Mouse (Mus musculus): Measurements from ENCODE around the gene Frmd5. TPM values are rescaled to one million over a fixed set of nuclear protein-coding genes. Genes with fewer than 3 reads are reported as not detected.

The Frmd5 gene
- total and polyA plus RNA-seq, 2 experiments from 2014 or later: 125 to 231 TPM

DNA sequence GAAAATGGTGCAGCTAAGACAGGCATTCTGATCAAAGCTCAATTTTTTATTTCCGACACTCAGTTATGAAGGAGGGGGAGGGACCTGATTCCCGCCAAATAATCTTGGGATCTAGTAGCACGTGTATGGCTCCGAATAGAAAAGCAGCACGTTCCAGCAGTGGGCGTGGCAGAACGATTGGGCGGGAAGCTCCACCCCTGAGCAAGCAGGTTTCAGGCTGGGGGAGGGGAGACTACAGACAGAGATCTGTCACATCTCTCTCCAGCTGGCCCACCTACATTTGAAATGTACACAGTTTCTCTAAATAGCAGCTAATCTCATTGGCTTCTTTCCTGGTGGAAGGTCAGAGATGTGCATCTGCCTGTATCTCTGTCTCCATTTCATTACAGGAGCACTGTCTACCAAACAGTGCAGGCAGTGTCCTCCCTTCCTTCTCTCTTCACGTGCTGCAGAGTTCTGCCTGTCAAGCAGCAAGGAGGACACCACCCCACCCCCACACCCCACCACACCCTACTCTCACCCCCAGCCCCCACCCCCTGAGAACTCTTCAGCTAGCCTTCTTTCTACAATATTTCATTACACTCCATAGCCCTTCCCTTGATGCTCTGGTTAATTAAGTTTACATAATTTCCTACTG is 95.0 kb downstream of the Frmd5 start:
- WGBS: 18% methylated on average over 9 of the region's 9 CpGs
- no peak overlapping the region for H3K4me3 ChIP-seq (ENCODE audit: low read depth, low read length)
- ATAC-seq (ENCODE audit: insufficient read depth, low read depth): no peak
- TF ChIP-seq EP300 (IDR thresholded peaks at IDR 0.05; ENCODE audit: low read depth): no peak
- no peak for TF ChIP-seq CTCF (IDR thresholded peaks at IDR 0.05; ENCODE audit: low read depth)
- H3K4me2 ChIP-seq (ENCODE audit: low read depth, low read length): no peak overlapping the region
- H3K4me1 ChIP-seq (ENCODE audit: control insufficient read depth, insufficient read depth): no peaks in the 10 kb centered on the region
- H3K27me3 ChIP-seq (ENCODE audit: control insufficient read depth, insufficient read depth, low read length): no peaks in the 10 kb centered on the region
- no peak overlapping the region for H3K27ac ChIP-seq (ENCODE audit: low read depth)
- no peak overlapping the region for H3K9ac ChIP-seq (replicated peaks; ENCODE audit: low read depth, low read length)
- DNase-seq (ENCODE audit: low spot score): no peak
- H3K9me3 ChIP-seq (replicated peaks; ENCODE audit: control insufficient read depth, low read length): no peaks in the 10 kb centered on the region
- H3K36me3 ChIP-seq (replicated peaks; ENCODE audit: control insufficient read depth, insufficient read depth, low read length): no peaks in the 10 kb centered on the region

- no peak overlapping the region for H3K4me3 ChIP-seq (ENCODE audit: low read depth, low read length)
- no peak overlapping the region for H3K27ac ChIP-seq (ENCODE audit: low read depth)
- H3K36me3 ChIP-seq (replicated peaks; ENCODE audit: control insufficient read depth, insufficient read depth, low read length): no peaks in the 10 kb centered on the region
- no peaks in the 10 kb centered on the region for H3K27me3 ChIP-seq (ENCODE audit: control insufficient read depth, insufficient read depth, low read length)
- no peaks in the 10 kb centered on the region for H3K9me3 ChIP-seq (replicated peaks; ENCODE audit: control insufficient read depth, low read length)
- no peak overlapping the region for H3K4me2 ChIP-seq (ENCODE audit: low read depth, low read length)
- no peak for TF ChIP-seq CTCF (IDR thresholded peaks at IDR 0.05; ENCODE audit: low read depth)
- no peak for ATAC-seq (ENCODE audit: insufficient read depth, low read depth)
- no peak for DNase-seq (ENCODE audit: low spot score)
- 82% methylated on average over 4 of the region's 4 CpGs for WGBS
- H3K4me1 ChIP-seq (ENCODE audit: control insufficient read depth, insufficient read depth): no peaks in the 10 kb centered on the region
- H3K9ac ChIP-seq (replicated peaks; ENCODE audit: low read depth, low read length): no peak overlapping the region
Observed at GRCm38 (mm10) chr2:121709096-121709495, 97.8 kb downstream of the Frmd5 start.

- no peaks in the 10 kb centered on the region for H3K4me1 ChIP-seq (ENCODE audit: control insufficient read depth, insufficient read depth)
- H3K9ac ChIP-seq (replicated peaks; ENCODE audit: low read depth, low read length): no peak overlapping the region
- no peaks in the 10 kb centered on the region for H3K36me3 ChIP-seq (replicated peaks; ENCODE audit: control insufficient read depth, insufficient read depth, low read length)
- 73% methylated on average over 5 of the region's 5 CpGs for WGBS
- H3K4me2 ChIP-seq (ENCODE audit: low read depth, low read length): no peak overlapping the region
- H3K4me3 ChIP-seq (ENCODE audit: low read depth, low read length): no peak overlapping the region
- no peak overlapping the region for H3K27ac ChIP-seq (ENCODE audit: low read depth)
- no peak for ATAC-seq (ENCODE audit: insufficient read depth, low read depth)
- H3K9me3 ChIP-seq (replicated peaks; ENCODE audit: control insufficient read depth, low read length): no peaks in the 10 kb centered on the region
- no peaks in the 10 kb centered on the region for H3K27me3 ChIP-seq (ENCODE audit: control insufficient read depth, insufficient read depth, low read length)
- DNase-seq (ENCODE audit: low spot score): no peak
- TF ChIP-seq CTCF (IDR thresholded peaks at IDR 0.05; ENCODE audit: low read depth) (no peak), EP300 (IDR thresholded peaks at IDR 0.05; ENCODE audit: low read depth) (no peak)
Observed at GRCm38 (mm10) chr2:121707461-121707860, 99.4 kb downstream of the Frmd5 start.

DNA sequence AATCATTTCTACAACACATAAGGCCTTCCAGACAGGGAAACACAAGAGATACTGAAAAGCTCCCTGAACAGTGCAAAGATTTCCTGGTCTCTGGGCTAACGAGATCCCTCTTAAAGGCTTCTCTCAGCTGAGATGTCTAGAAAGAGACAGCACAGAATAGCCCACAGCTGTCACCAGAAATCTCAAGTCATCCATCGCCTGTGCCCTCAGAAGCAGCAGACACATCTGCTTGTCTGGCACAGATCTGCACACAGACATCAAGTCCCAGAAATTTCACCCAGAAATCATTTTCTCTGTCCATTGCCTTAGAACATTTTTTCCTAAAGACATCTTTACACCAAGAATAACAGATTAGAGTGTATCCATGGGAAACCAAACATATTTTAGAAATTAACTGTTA is 101.1 kb downstream of the Frmd5 start:
- no peaks in the 10 kb centered on the region for H3K9me3 ChIP-seq (replicated peaks; ENCODE audit: control insufficient read depth, low read length)
- no peak overlapping the region for H3K4me2 ChIP-seq (ENCODE audit: low read depth, low read length)
- H3K9ac ChIP-seq (replicated peaks; ENCODE audit: low read depth, low read length): no peak overlapping the region
- H3K36me3 ChIP-seq (replicated peaks; ENCODE audit: control insufficient read depth, insufficient read depth, low read length): no peaks in the 10 kb centered on the region
- no peaks in the 10 kb centered on the region for H3K4me1 ChIP-seq (ENCODE audit: control insufficient read depth, insufficient read depth)
- ATAC-seq (ENCODE audit: insufficient read depth, low read depth) (no peak), DNase-seq (ENCODE audit: low spot score) (no peak)
- H3K4me3 ChIP-seq (ENCODE audit: low read depth, low read length): no peak overlapping the region
- no peak overlapping the region for H3K27ac ChIP-seq (ENCODE audit: low read depth)
- no peak for TF ChIP-seq CTCF (IDR thresholded peaks at IDR 0.05; ENCODE audit: low read depth)
- no peak for TF ChIP-seq EP300 (IDR thresholded peaks at IDR 0.05; ENCODE audit: low read depth)
- H3K27me3 ChIP-seq (ENCODE audit: control insufficient read depth, insufficient read depth, low read length): no peaks in the 10 kb centered on the region
- WGBS: 53% methylated on average over 2 of the region's 2 CpGs

GRCm38 (mm10) chr2:121699331-121699730 is 107.6 kb downstream of the Frmd5 start:
- Histone ChIP-seq H3K9ac (replicated peaks; ENCODE audit: low read depth, low read length) (no peak overlapping the region), H3K27ac (ENCODE audit: low read depth) (no peak overlapping the region), H3K4me2 (ENCODE audit: low read depth, low read length) (no peak overlapping the region)

DNA sequence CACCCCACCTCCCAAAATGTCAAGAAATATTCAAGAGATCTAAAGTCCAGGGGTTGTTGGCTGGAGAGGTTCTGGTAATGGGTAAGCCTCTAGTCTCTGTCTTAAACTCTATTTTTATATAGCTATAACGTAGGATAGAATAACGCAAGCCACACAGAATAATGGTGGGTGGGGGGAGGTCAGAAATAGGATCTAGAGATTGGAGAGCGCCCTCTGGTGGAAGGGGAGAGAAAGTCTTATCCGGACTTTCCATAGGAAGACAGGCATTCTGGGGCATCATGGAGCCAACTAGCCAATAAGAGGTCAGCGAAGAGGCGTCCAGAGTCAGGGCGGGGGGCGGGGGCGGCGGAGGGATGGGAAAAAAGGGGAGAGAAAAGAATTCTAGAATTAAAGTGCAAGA is 111.5 kb downstream of the Frmd5 start:
- DNase-seq (ENCODE audit: low spot score) (no peak), ATAC-seq (ENCODE audit: insufficient read depth, low read depth) (no peak)
- Histone ChIP-seq H3K4me3 (ENCODE audit: low read depth, low read length) (no peak overlapping the region), H3K4me1 (ENCODE audit: control insufficient read depth, insufficient read depth) (peaks cover 12% of the 10 kb centered on the region; the same call in 1 of the 2 replicates), H3K9ac (replicated peaks; ENCODE audit: low read depth, low read length) (no peak overlapping the region), H3K27ac (ENCODE audit: low read depth) (no peak overlapping the region), H3K9me3 (replicated peaks; ENCODE audit: control insufficient read depth, low read length) (no peaks in the 10 kb centered on the region), H3K4me2 (ENCODE audit: low read depth, low read length) (no peak overlapping the region), H3K27me3 (ENCODE audit: control insufficient read depth, insufficient read depth, low read length) (no peaks in the 10 kb centered on the region), H3K36me3 (replicated peaks; ENCODE audit: control insufficient read depth, insufficient read depth, low read length) (no peaks in the 10 kb centered on the region)
- WGBS: 72% methylated on average over 10 of the region's 10 CpGs
- TF ChIP-seq EP300 (IDR thresholded peaks at IDR 0.05; ENCODE audit: low read depth): no peak
- TF ChIP-seq CTCF (IDR thresholded peaks at IDR 0.05; ENCODE audit: low read depth): peak; percentile 42

More at GRCm38 (mm10) chr2:121699331-121699730, 107.6 kb downstream of the Frmd5 start:
- ATAC-seq (ENCODE audit: insufficient read depth, low read depth) (no peak), DNase-seq (ENCODE audit: low spot score) (no peak)
- no peaks in the 10 kb centered on the region for H3K4me1 ChIP-seq (ENCODE audit: control insufficient read depth, insufficient read depth)
- H3K36me3 ChIP-seq (replicated peaks; ENCODE audit: control insufficient read depth, insufficient read depth, low read length): no peaks in the 10 kb centered on the region
- 70% methylated on average over 6 of the region's 6 CpGs for WGBS
- TF ChIP-seq EP300 (IDR thresholded peaks at IDR 0.05; ENCODE audit: low read depth): no peak
- TF ChIP-seq CTCF (IDR thresholded peaks at IDR 0.05; ENCODE audit: low read depth): no peak
- H3K27me3 ChIP-seq (ENCODE audit: control insufficient read depth, insufficient read depth, low read length): no peaks in the 10 kb centered on the region
- H3K4me3 ChIP-seq (ENCODE audit: low read depth, low read length): no peak overlapping the region
- no peaks in the 10 kb centered on the region for H3K9me3 ChIP-seq (replicated peaks; ENCODE audit: control insufficient read depth, low read length)
